Mouse (Mus musculus): Measurements from ENCODE around the gene Rpl19. TPM values are rescaled to one million over a fixed set of nuclear protein-coding genes. Genes with fewer than 3 reads are reported as not detected.
A peak's percentile ranks its signal among the peaks of the same experiment; 100 is the strongest.

Rpl19 gene
- polyA plus RNA-seq, 1 experiment: 236 TPM

GRCm38 (mm10) chr11:97983983-97984382 lies 42.5 kb upstream of the Rpl19 start:
- Histone ChIP-seq H3K27ac (ENCODE audit: control insufficient read depth, insufficient read depth, low read depth, low read length) (no peak overlapping the region), H3K36me3 (ENCODE audit: control insufficient read depth, insufficient read depth, low read length) (no peaks in the 10 kb centered on the region), H3K4me3 (ENCODE audit: control insufficient read depth, low read depth, low read length) (no peak overlapping the region), H3K27me3 (ENCODE audit: control insufficient read depth, insufficient read depth, low read length) (no peaks in the 10 kb centered on the region), H3K4me1 (ENCODE audit: control insufficient read depth, insufficient read depth, low read length) (peaks cover 13% of the 10 kb centered on the region)
- TF ChIP-seq CTCF (IDR thresholded peaks at IDR 0.05; ENCODE audit: control insufficient read depth, insufficient read depth, insufficient replicate concordance, low read depth, low read length) (no peak), POLR2A (IDR thresholded peaks at IDR 0.05; ENCODE audit: control insufficient read depth, low read depth, low read length) (no peak)

GRCm38 (mm10) chr11:97985727-97986677 lies 40.5 kb upstream of the Rpl19 start, which contains the start of gene Plxdc1:
Plxdc1 (minus strand) TSS chr11:97986444.
- no peak within 1 kb of the TSS for H3K27ac ChIP-seq (ENCODE audit: control insufficient read depth, insufficient read depth, low read depth, low read length)
- H3K4me1 ChIP-seq (ENCODE audit: control insufficient read depth, insufficient read depth, low read length): peaks cover 24% of the 10 kb centered on the region
- H3K4me3 ChIP-seq (ENCODE audit: control insufficient read depth, low read depth, low read length): peak within 1 kb of the TSS; percentile 92
- no peaks in the 10 kb centered on the region for H3K36me3 ChIP-seq (ENCODE audit: control insufficient read depth, insufficient read depth, low read length)
- H3K27me3 ChIP-seq (ENCODE audit: control insufficient read depth, insufficient read depth, low read length): no peaks in the 10 kb centered on the region
- no peak for TF ChIP-seq POLR2A (IDR thresholded peaks at IDR 0.05; ENCODE audit: control insufficient read depth, low read depth, low read length)
- no peak for TF ChIP-seq CTCF (IDR thresholded peaks at IDR 0.05; ENCODE audit: control insufficient read depth, insufficient read depth, insufficient replicate concordance, low read depth, low read length)

- peaks cover 24% of the 10 kb centered on the region for H3K4me1 ChIP-seq (ENCODE audit: control insufficient read depth, insufficient read depth, low read length)
- no peak overlapping the region for H3K27ac ChIP-seq (ENCODE audit: control insufficient read depth, insufficient read depth, low read depth, low read length)
- H3K4me3 ChIP-seq (ENCODE audit: control insufficient read depth, low read depth, low read length): peak overlapping the region; percentile 92
- no peaks in the 10 kb centered on the region for H3K27me3 ChIP-seq (ENCODE audit: control insufficient read depth, insufficient read depth, low read length)
- H3K36me3 ChIP-seq (ENCODE audit: control insufficient read depth, insufficient read depth, low read length): no peaks in the 10 kb centered on the region
- TF ChIP-seq POLR2A (IDR thresholded peaks at IDR 0.05; ENCODE audit: control insufficient read depth, low read depth, low read length) (no peak), CTCF (IDR thresholded peaks at IDR 0.05; ENCODE audit: control insufficient read depth, insufficient read depth, insufficient replicate concordance, low read depth, low read length) (no peak)
Measured at GRCm38 (mm10) chr11:97986738-97987465, 39.6 kb upstream of the Rpl19 start.

GRCm38 (mm10) chr11:97987551-97988526 lies 38.7 kb upstream of the Rpl19 start:
- Histone ChIP-seq H3K4me1 (ENCODE audit: control insufficient read depth, insufficient read depth, low read length) (peaks cover 24% of the 10 kb centered on the region), H3K27ac (ENCODE audit: control insufficient read depth, insufficient read depth, low read depth, low read length) (peak overlapping the region; percentile 92), H3K4me3 (ENCODE audit: control insufficient read depth, low read depth, low read length) (peak overlapping the region; percentile 92), H3K27me3 (ENCODE audit: control insufficient read depth, insufficient read depth, low read length) (no peaks in the 10 kb centered on the region), H3K36me3 (ENCODE audit: control insufficient read depth, insufficient read depth, low read length) (no peaks in the 10 kb centered on the region)
- TF ChIP-seq CTCF (IDR thresholded peaks at IDR 0.05; ENCODE audit: control insufficient read depth, insufficient read depth, insufficient replicate concordance, low read depth, low read length): peak; percentile 66; the same call in 1 of the 2 replicates
- peak; percentile 46; the same call in 1 of the 2 replicates for TF ChIP-seq POLR2A (IDR thresholded peaks at IDR 0.05; ENCODE audit: control insufficient read depth, low read depth, low read length)

GRCm38 (mm10) chr11:97988530-97989096 lies 37.9 kb upstream of the Rpl19 start:
- Histone ChIP-seq H3K36me3 (ENCODE audit: control insufficient read depth, insufficient read depth, low read length) (no peaks in the 10 kb centered on the region), H3K4me1 (ENCODE audit: control insufficient read depth, insufficient read depth, low read length) (peaks cover 24% of the 10 kb centered on the region), H3K4me3 (ENCODE audit: control insufficient read depth, low read depth, low read length) (peak overlapping the region; percentile 92), H3K27ac (ENCODE audit: control insufficient read depth, insufficient read depth, low read depth, low read length) (peak overlapping the region; percentile 92), H3K27me3 (ENCODE audit: control insufficient read depth, insufficient read depth, low read length) (no peaks in the 10 kb centered on the region)
- TF ChIP-seq POLR2A (IDR thresholded peaks at IDR 0.05; ENCODE audit: control insufficient read depth, low read depth, low read length): peak; percentile 24; the same call in 1 of the 2 replicates
- TF ChIP-seq CTCF (IDR thresholded peaks at IDR 0.05; ENCODE audit: control insufficient read depth, insufficient read depth, insufficient replicate concordance, low read depth, low read length): no peak

- no peak overlapping the region for H3K27ac ChIP-seq (ENCODE audit: control insufficient read depth, insufficient read depth, low read depth, low read length)
- H3K27me3 ChIP-seq (ENCODE audit: control insufficient read depth, insufficient read depth, low read length): peaks cover 2% of the 10 kb centered on the region; the same call in 1 of the 2 replicates
- peak overlapping the region; percentile 44 for H3K4me3 ChIP-seq (ENCODE audit: control insufficient read depth, low read depth, low read length)
- H3K36me3 ChIP-seq (ENCODE audit: control insufficient read depth, insufficient read depth, low read length): no peaks in the 10 kb centered on the region
- peaks cover 18% of the 10 kb centered on the region for H3K4me1 ChIP-seq (ENCODE audit: control insufficient read depth, insufficient read depth, low read length)
- TF ChIP-seq CTCF (IDR thresholded peaks at IDR 0.05; ENCODE audit: control insufficient read depth, insufficient read depth, insufficient replicate concordance, low read depth, low read length) (peak; percentile 74; the same call in 1 of the 2 replicates), POLR2A (IDR thresholded peaks at IDR 0.05; ENCODE audit: control insufficient read depth, low read depth, low read length) (no peak)
Measured at GRCm38 (mm10) chr11:97994539-97995100, 31.9 kb upstream of the Rpl19 start.

Measured in testis, adult 2 months (tissue).